ENCODE assay signal across 8 mouse cellular contexts in the genomic region with DNA sequence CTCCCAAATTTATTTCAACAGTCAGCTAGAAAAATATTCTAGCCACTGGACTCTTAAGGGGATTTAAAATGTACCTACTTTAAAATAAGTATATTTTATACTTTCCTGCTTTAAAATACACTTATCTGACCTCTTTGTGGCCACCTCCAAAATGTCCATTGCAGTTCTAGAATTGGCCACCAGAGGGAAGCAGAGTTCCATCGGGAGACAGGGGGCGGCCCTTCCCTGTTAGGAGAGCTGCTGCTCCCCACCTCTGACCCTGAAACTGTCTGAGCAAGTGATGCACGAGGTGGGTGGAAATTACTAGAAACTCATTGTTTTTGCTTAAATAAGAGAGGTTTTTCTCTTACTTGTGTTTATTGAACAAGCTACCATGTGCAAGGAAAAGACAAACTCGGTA. TPM values are rescaled to one million over a fixed set of nuclear protein-coding genes. Genes with fewer than 3 reads are reported as not detected.
DNase-seq lines count a peak whose midpoint lies in the region; ATAC-seq and TF ChIP-seq lines count a peak whose summit lies in the region.
"Had no signal": no experiment of that assay in that cellular context is flagged by ENCODE, and none has a peak within 500 bp of the region (broad histone marks: within the 10 kb centered on the region; RNA-seq: fewer than 3 reads in every experiment).

No protein-coding gene starts in this region.

- H3K4me3 ChIP-seq in midbrain, embryonic 14.5 days (replicated peaks; ENCODE audit: low read depth, low read length): no peak overlapping the region
- H3K4me3 ChIP-seq in midbrain, embryonic 16.5 days (ENCODE audit: low read depth, low read length): no peak overlapping the region
- no peak overlapping the region for H3K4me3 ChIP-seq in intestine, embryonic 16.5 days (ENCODE audit: low read length)
- no peak overlapping the region for H3K4me3 ChIP-seq in lung, embryonic 14.5 days (ENCODE audit: low read depth, low read length)
- no peak overlapping the region for H3K4me3 ChIP-seq in small intestine, adult 2 months (ENCODE audit: low read depth, low read length)
- H3K4me3 ChIP-seq: heart, embryonic 15.5 days had no signal

- peak; percentile 86 for DNase-seq in midbrain, embryonic 14.5 days
- DNase-seq in adipocyte (ENCODE audit: low spot score): peak; percentile 82
- peak; percentile 72 for DNase-seq in embryo, embryonic 10 days (ENCODE audit: low spot score)
- DNase-seq in lung, embryonic 14.5 days: peak; percentile 88

- H3K27ac ChIP-seq in midbrain, embryonic 14.5 days (replicated peaks; ENCODE audit: low read depth, low read length): no peak overlapping the region
- no peak overlapping the region for H3K27ac ChIP-seq in midbrain, embryonic 16.5 days (ENCODE audit: low read length)
- H3K27ac ChIP-seq in intestine, embryonic 16.5 days (ENCODE audit: low read length): no peak overlapping the region
- no peak overlapping the region for H3K27ac ChIP-seq in lung, embryonic 14.5 days (ENCODE audit: low read depth)
- no peak overlapping the region for H3K27ac ChIP-seq in small intestine, adult 2 months (ENCODE audit: insufficient read depth, low read depth, low read length)
- H3K27ac ChIP-seq: heart, embryonic 15.5 days had no signal

- H3K27me3 ChIP-seq in midbrain, embryonic 14.5 days (ENCODE audit: control insufficient read depth, insufficient read depth, low read length): no peaks in the 10 kb centered on the region
- no peaks in the 10 kb centered on the region for H3K27me3 ChIP-seq in midbrain, embryonic 16.5 days (ENCODE audit: control insufficient read depth, insufficient read depth, low read depth, low read length)
- H3K27me3 ChIP-seq in intestine, embryonic 16.5 days (replicated peaks; ENCODE audit: control insufficient read depth, insufficient read depth, low read length): no peaks in the 10 kb centered on the region
- H3K27me3 ChIP-seq in lung, embryonic 14.5 days (ENCODE audit: insufficient read depth, low read length): no peaks in the 10 kb centered on the region
- no peaks in the 10 kb centered on the region for H3K27me3 ChIP-seq in small intestine, adult 2 months (ENCODE audit: control insufficient read depth, insufficient read depth, low read length)

- no peaks in the 10 kb centered on the region for H3K36me3 ChIP-seq in midbrain, embryonic 14.5 days (ENCODE audit: control insufficient read depth, insufficient read depth, low read length)
- no peaks in the 10 kb centered on the region for H3K36me3 ChIP-seq in midbrain, embryonic 16.5 days (ENCODE audit: control insufficient read depth, insufficient read depth, low read length)
- no peaks in the 10 kb centered on the region for H3K36me3 ChIP-seq in intestine, embryonic 16.5 days (ENCODE audit: control insufficient read depth, insufficient read depth, low read length)
- H3K36me3 ChIP-seq in lung, embryonic 14.5 days (ENCODE audit: insufficient read depth): no peaks in the 10 kb centered on the region
- H3K36me3 ChIP-seq in small intestine, adult 2 months (ENCODE audit: control insufficient read depth, insufficient read depth, low read length): no peaks in the 10 kb centered on the region
- H3K36me3 ChIP-seq: heart, embryonic 15.5 days had no signal

- no peaks in the 10 kb centered on the region for H3K4me1 ChIP-seq in midbrain, embryonic 14.5 days (ENCODE audit: control insufficient read depth, insufficient read depth, low read length)
- H3K4me1 ChIP-seq in midbrain, embryonic 16.5 days (ENCODE audit: control insufficient read depth, insufficient read depth, low read length): no peaks in the 10 kb centered on the region
- H3K4me1 ChIP-seq in intestine, embryonic 16.5 days (ENCODE audit: control insufficient read depth, insufficient read depth, low read length): no peaks in the 10 kb centered on the region
- no peaks in the 10 kb centered on the region for H3K4me1 ChIP-seq in lung, embryonic 14.5 days (ENCODE audit: insufficient read depth)
- no peaks in the 10 kb centered on the region; the same call in 1 of the 2 replicates for H3K4me1 ChIP-seq in small intestine, adult 2 months (ENCODE audit: control insufficient read depth, insufficient read depth, insufficient read length, low read length)

- peak; percentile 96 for TF ChIP-seq CTCF in lung, embryonic 14.5 days (IDR thresholded peaks at IDR 0.05; ENCODE audit: low read depth)
- TF ChIP-seq CTCF in small intestine, adult 2 months (IDR thresholded peaks at IDR 0.05; ENCODE audit: extremely low read depth, insufficient read length, insufficient replicate concordance, low read depth, low read length): peak; percentile 97

- no peaks in the 10 kb centered on the region for H3K9me3 ChIP-seq in midbrain, embryonic 14.5 days (ENCODE audit: control insufficient read depth, low read length)
- H3K9me3 ChIP-seq in midbrain, embryonic 16.5 days (replicated peaks; ENCODE audit: control insufficient read depth, low read length, poor library complexity, severe bottlenecking): no peaks in the 10 kb centered on the region
- no peaks in the 10 kb centered on the region for H3K9me3 ChIP-seq in intestine, embryonic 16.5 days (ENCODE audit: control insufficient read depth, low read length)
- H3K9me3 ChIP-seq in lung, embryonic 14.5 days (ENCODE audit: low read depth, low read length): no peaks in the 10 kb centered on the region
- H3K9me3 ChIP-seq: heart, embryonic 15.5 days had no signal

- TF ChIP-seq POLR2A in small intestine, adult 2 months (IDR thresholded peaks at IDR 0.05; ENCODE audit: low read depth, low read length): no peak

- no peak for ATAC-seq in midbrain, embryonic 14.5 days (ENCODE audit: low FRiP score, low TSS enrichment)
- ATAC-seq in midbrain, embryonic 16.5 days: no peak
- ATAC-seq in intestine, embryonic 16.5 days: peak; percentile 38; the same call in 1 of the 2 replicates
- ATAC-seq in lung, embryonic 14.5 days (ENCODE audit: insufficient read depth): no peak

- WGBS in midbrain, embryonic 14.5 days: 23% methylated on average over 4 of the region's 4 CpGs
- 21% methylated on average over 4 of the region's 4 CpGs for WGBS in midbrain, embryonic 16.5 days
- 20% methylated on average over 4 of the region's 4 CpGs for WGBS in intestine, embryonic 16.5 days
- 19% methylated on average over 4 of the region's 4 CpGs for WGBS in lung, embryonic 14.5 days
- WGBS in small intestine, adult 2 months: 22% methylated on average over 4 of the region's 4 CpGs

- no peak overlapping the region for H3K9ac ChIP-seq in midbrain, embryonic 14.5 days (replicated peaks; ENCODE audit: low read length)
- no peak overlapping the region for H3K9ac ChIP-seq in midbrain, embryonic 16.5 days (ENCODE audit: low read depth, low read length)
- no peak overlapping the region for H3K9ac ChIP-seq in intestine, embryonic 16.5 days (ENCODE audit: low read depth, low read length)
- H3K9ac ChIP-seq in lung, embryonic 14.5 days: no peak overlapping the region
- H3K9ac ChIP-seq: heart, embryonic 15.5 days had no signal

- no peak overlapping the region for H3K4me2 ChIP-seq in midbrain, embryonic 14.5 days (ENCODE audit: low read length)
- no peak overlapping the region for H3K4me2 ChIP-seq in midbrain, embryonic 16.5 days (ENCODE audit: low read length)
- H3K4me2 ChIP-seq in intestine, embryonic 16.5 days (ENCODE audit: low read depth, low read length): no peak overlapping the region
- no peak overlapping the region for H3K4me2 ChIP-seq in lung, embryonic 14.5 days
- H3K4me2 ChIP-seq: heart, embryonic 15.5 days had no signal

RNA-seq across cellular contexts. Expression of gene Fndc1, which starts 36.6 kb away (rescaled TPM):
- 3.5 and 3.8 TPM in 2 replicates for polyA plus RNA-seq in midbrain, embryonic 14.5 days (2014; fragmentation: Nextera tagmentation; extraction: Ambion mirVana)
- 6.6 and 7.8 TPM in 2 replicates for polyA plus RNA-seq in midbrain, embryonic 16.5 days (2015; fragmentation: Nextera tagmentation; extraction: Ambion mirVana)
- polyA plus RNA-seq in intestine, embryonic 16.5 days (2015; fragmentation: Nextera tagmentation; extraction: Ambion mirVana): 13.3 and 14.9 TPM in 2 replicates
- 33.5 and 37.0 TPM in 2 replicates for polyA plus RNA-seq in lung, embryonic 14.5 days (2014; fragmentation: Nextera tagmentation; extraction: Ambion mirVana)
- 4.8 and 12.0 TPM in 2 replicates for polyA plus RNA-seq in small intestine, adult 2 months (2012; rRNA removed)
